Mouse (Mus musculus): ENCODE data around the gene Atp5h.

Gene Atp5h

DNA sequence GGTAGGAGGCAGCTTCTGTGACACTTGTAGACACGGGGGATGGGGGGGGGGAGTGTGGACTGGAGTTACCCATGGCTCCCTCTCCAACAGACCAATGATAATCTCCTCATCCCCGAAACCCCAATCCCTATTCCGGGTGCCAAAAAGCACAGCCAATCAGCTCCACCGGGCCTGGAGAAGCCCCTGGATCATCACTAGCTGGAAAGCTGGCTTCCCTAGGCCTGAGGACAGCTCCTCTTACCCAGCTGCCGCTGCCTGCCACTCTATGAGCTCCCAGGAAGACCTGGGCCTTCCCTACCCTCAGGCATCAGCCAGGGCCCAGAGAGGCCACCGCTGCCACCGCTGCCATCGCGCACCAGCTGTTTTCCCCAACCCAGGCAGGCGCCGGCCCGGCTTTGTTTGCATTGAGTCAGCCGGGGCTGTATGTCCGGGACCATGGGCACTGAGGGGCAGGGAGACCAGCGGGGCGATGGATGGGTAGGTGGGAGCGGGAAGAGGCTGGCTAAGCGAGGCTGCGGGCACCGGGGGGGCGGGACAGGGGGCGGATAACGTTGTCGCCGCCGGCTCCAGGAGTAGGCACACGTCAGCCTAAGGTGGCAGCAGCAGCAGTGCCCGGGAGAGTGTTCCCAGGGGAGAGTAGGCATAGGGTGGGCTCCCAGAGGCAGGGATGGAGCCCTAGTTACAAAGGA, 52.9 kb downstream of the Atp5h start:
- no peak for DNase-seq (ENCODE audit: low spot score in 2 of 2)

DNA sequence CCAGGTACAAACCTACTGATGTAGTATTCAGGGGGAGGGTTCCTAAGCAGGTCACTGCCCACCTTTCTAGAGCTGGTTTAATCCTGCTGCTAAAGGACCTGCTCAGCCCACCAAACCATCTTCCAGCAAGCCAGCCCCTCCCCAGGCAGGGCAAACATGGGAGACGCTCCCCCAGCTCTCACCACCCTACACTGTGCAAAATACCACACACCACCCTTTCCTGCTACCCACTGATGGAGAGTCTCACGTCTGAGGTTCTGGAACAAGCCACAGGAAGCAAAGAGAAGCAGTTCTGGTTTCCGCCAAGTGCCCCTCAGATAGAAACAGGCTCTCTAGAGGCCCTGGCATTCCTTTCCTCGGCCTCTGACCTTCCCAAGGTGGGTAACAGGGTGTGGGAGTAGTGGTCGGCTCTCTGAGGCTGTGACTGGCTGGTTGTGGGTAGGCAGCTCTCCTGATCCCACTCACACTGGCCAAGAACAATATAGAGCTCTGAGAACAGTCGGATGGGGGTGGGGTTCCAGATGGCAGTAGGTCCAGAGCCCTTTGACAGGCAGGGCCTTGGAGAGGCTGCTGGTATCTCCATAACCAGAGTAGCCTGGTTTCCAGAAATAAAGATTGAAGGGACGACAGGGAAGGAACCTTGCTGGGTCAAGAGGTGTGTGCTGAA, 53.6 kb downstream of the Atp5h start:
- DNase-seq (ENCODE audit: low spot score in 2 of 2), result no peak

All from spleen, postnatal 36 days (tissue).